Mouse (Mus musculus): ENCODE measurements around the gene Zmynd8.

DNA sequence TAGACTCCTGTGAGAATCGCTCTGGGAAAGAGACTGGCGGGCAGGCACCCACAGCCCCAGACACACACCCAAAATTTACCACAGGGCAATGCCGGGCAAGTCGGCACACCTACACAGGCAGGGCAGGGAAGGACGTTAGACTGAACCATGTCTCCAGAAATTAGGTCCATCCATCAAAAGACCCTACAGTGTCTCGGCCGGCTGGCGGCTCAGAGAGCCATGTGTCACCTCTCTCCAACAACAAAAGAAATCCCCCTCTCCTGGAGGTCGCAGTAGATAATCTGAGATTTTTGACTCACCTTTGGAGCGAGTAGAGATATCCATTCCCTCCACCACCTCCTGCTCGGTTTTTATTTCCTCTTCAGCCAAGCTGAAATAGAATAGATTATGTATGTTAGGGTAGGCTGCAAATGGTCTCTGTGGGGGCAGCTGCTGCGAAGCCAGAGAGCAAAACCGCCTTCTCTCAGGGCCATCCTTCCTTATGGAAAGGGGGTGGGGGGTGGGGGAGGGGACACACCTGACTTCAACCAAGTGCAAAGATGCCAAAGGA lies 23.3 kb downstream of the Zmynd8 start:
- TF ChIP-seq POLR2AphosphoS5 (IDR thresholded peaks at IDR 0.05; ENCODE audit: borderline replicate concordance, low read depth, low read length) (no peak), RCOR1 (IDR thresholded peaks at IDR 0.05; ENCODE audit: low read depth, low read length) (no peak), CTCF (IDR thresholded peaks at IDR 0.05 in 2 of 3, conservative IDR thresholded peaks at IDR 0.05 in 1 of 3; ENCODE audit: control insufficient read depth in 1 of 3, insufficient read depth in 1 of 3, low read depth in 2 of 3, low read length in 3 of 3, poor library complexity in 1 of 3, severe bottlenecking in 1 of 3) (no peak), MAX (IDR thresholded peaks at IDR 0.05; ENCODE audit: low read length) (no peak), USF2 (IDR thresholded peaks at IDR 0.05; ENCODE audit: borderline replicate concordance in 1 of 2, insufficient read depth in 1 of 2, low read depth in 1 of 2, low read length in 2 of 2) (no peak), POLR2A (IDR thresholded peaks at IDR 0.05; ENCODE audit: control insufficient read depth in 1 of 2, insufficient read depth in 1 of 2, low read depth in 1 of 2, low read length in 2 of 2, poor library complexity in 1 of 2) (no peak), TCF12 (IDR thresholded peaks at IDR 0.05; ENCODE audit: low read depth, low read length) (no peak), E2F4 (IDR thresholded peaks at IDR 0.05; ENCODE audit: borderline replicate concordance, low read depth, low read length) (no peak), TAL1 (IDR thresholded peaks at IDR 0.05; ENCODE audit: low read length) (no peak), EP300 (IDR thresholded peaks at IDR 0.05; ENCODE audit: low read depth in 1 of 2, low read length in 2 of 2) (no peak), ZNF384 (IDR thresholded peaks at IDR 0.05; ENCODE audit: low read depth, low read length) (no peak)

All from MEL (cell line).